10 mouse cellular contexts compared by ENCODE assay signal in genomic region chr11:117263096-117263808, GRCm38 (mm10).
A peak's percentile ranks its signal among the peaks of the same experiment; 100 is the strongest.
DNase-seq lines count a peak whose midpoint lies in the region.
"Had no signal": no experiment of that assay in that cellular context is flagged by ENCODE, and none has a peak within 500 bp of the region (broad histone marks: within the 10 kb centered on the region; RNA-seq: fewer than 3 reads in every experiment).

No protein-coding gene starts in this region.

- peaks cover 26% of the 10 kb centered on the region; the same call in 1 of the 2 replicates for H3K27me3 ChIP-seq in heart, embryonic 10.5 days (ENCODE audit: insufficient read depth, poor library complexity, severe bottlenecking)

- intact Hi-C loops in gastrocnemius, postnatal 14 days (cut with DNase I; ENCODE audit: low total_unique reads) = no loop called here

- no peak overlapping the region for H3K27ac ChIP-seq in heart, embryonic 10.5 days
- H3K27ac ChIP-seq: liver, embryonic 14.5 days had no signal

- H3K4me3 ChIP-seq in heart, embryonic 10.5 days = peak overlapping the region; percentile 12; the same call in 1 of the 2 replicates

- peak; percentile 41 for DNase-seq in gastrocnemius, postnatal 14 days
- DNase-seq in gastrocnemius, postnatal 4 days (ENCODE audit: low spot score in 2 of 2) = no peak
- DNase-seq in NIH3T3 (ENCODE audit: low read depth) = peak; percentile 54
- DNase-seq in heart, embryonic 10.5 days (ENCODE audit: low spot score) = no peak
- peak; percentile 83 to 85 for DNase-seq in kidney, postnatal 36 days
- no peak for DNase-seq in cerebellum, adult 9-11 months
- no peak for DNase-seq in cerebellum, postnatal 36 days
- DNase-seq in thymus, postnatal 10 days (ENCODE audit: low spot score in 2 of 2) = no peak
- DNase-seq: gastrocnemius, postnatal 25 days had no signal

- 52% methylated on average over 9 of the region's 9 CpGs for WGBS in heart, embryonic 10.5 days

- H3K9me3 ChIP-seq in heart, embryonic 10.5 days = no peaks in the 10 kb centered on the region

- H3K36me3 ChIP-seq in heart, embryonic 10.5 days = no peaks in the 10 kb centered on the region

- peaks cover 65% of the 10 kb centered on the region for H3K4me1 ChIP-seq in heart, embryonic 10.5 days

Comparison
In these comparisons a context has a peak if more than half of its experiments do, and no peak if none do; other contexts are left out.
1. DNase-seq: peak in gastrocnemius, postnatal 14 days (single experiment), NIH3T3 (single experiment) and kidney, postnatal 36 days (2 of 2); none in gastrocnemius, postnatal 4 days (0 of 2), heart, embryonic 10.5 days (single experiment), cerebellum, adult 9-11 months (single experiment), cerebellum, postnatal 36 days (0 of 2) and thymus, postnatal 10 days (0 of 2).